Mouse (Mus musculus): Measurements from ENCODE around the gene Rfx2.

Rfx2 gene

DNA sequence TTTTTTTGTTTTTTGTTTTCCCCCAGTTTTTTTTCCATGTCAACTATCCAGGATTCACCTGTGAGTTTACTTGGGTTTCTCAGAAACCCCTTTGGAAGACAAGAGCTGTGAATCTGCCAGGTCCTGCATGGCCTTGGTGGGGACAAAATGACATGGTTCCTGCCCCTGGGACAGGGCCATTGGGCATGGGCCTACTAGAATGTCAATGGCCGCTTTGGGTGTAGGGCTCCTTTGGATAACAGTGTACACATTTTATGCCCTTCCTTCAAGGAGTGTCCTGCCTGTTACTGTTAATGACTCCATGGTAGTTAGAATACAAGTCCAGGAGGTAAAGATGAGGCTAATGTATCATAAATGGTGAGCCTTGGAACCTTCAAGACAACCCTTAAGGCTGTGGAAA is 2.1 kb upstream of the Rfx2 start:
- no peak for DNase-seq (ENCODE audit: low spot score)

DNA sequence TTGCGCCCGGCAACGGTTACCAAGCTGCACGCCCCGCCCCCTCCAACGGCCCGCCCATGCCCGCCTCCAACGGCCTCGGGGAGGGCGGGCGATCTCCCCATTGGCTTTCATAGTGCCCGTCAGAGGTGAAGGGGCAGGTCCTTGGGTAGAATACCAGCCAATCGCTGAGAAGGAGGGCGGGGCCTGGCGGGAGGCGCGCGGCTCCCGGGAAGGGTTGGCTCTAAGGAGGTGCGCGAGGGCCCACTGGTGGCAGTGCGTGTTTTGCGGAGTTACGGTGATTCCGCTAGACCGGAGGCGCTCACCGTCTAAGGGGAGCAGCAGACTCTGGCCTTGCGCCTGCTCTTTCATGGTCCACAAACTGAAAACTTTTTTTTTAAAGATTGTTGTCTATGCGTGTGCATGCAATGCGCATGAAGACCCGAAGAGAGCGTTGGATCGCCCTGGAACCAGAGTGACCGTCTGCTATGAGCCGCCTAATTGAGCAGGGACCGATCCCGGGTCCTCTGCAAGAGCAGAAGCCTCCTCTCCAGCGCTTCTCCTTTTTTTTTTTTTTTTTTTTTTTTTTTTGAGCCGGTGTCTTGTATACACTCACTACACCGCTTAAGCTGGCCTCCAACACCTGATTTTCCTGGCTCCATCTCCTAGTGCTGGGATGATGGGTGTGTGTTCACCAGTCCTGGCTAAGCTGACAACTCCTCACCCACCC is 451 bp upstream of the Rfx2 start:
- peak; percentile 97 for DNase-seq (ENCODE audit: low spot score)

DNA sequence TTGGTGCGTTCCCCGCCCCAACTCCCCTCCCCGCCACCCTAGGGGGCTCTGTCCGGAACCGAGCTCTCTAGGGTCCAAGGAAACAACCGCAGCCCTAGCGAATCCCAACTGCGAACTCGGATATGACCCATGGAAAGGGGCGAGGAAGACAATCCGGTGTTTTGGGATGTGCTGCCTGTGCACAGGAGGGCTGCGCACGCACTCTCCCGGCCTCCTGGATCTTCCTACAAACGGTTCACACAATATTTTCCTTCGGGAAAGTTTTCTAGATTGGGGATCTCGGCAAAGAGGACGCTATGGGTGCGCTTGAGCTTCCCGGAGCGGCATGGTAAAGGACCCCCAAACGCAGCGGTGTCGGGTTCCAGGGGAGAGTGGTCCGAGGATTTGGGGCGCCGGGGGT is 1.0 kb downstream of the Rfx2 start:
- DNase-seq (ENCODE audit: low spot score): no peak

DNA sequence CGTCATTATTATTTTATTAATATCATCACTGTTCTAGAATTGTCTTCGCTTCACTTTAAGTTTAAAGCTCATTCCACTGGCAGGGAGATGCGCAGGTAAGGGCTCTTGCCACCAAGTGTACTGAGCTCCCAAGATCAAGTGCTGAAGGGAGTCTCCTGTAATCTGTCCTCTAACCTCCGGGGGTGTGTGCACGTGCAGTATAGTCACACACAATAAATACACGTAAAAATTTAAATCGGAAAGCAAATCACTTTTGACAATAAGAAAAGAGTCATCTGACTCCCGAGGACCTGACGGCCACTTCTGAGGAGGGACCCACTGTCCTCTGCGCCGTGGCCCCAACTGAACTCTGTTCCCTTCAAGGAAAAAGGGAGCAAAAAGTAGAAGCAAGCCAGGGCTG is 1.6 kb downstream of the Rfx2 start:
- no peak for DNase-seq (ENCODE audit: low spot score)

DNA sequence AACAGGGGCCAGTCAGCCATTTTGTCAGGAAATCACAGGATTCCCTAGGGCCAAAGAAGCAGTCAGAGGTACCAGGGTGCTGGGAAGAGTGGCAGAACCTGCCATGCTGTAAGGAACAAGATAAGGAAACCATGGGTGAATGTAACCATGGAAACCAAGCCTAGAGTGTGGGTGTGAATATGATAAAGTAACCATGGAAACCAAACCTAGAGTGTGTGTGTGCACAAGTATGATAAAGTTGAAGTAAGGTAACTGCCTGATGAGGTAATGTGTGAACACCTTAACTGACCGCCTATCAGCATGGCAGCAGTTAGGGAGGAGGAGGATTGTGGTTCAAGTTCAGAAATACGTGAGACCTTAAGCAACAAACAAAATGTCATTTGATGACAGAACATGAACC is 4.1 kb downstream of the Rfx2 start:
- no peak for DNase-seq (ENCODE audit: low spot score)

DNA sequence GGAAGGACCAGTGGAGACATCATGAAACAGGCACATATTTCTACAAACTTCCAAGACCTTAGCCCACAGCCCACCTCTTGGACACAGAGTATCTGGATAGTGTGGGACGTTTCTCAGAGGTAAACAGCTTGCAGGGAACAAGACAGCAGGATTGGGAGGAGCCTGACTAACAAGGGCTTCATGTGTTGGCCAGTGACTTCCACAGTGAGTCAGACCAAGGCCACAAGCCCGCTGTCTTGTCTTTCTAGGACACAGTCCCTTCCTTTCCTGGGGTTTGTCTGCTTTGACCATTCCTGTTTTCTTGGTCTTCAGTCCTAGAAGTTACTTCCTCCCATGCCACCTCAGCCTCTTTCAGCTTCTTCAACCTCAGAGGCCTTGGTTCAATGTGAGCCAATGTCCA is 7.5 kb downstream of the Rfx2 start:
- DNase-seq (ENCODE audit: low spot score): no peak

DNA sequence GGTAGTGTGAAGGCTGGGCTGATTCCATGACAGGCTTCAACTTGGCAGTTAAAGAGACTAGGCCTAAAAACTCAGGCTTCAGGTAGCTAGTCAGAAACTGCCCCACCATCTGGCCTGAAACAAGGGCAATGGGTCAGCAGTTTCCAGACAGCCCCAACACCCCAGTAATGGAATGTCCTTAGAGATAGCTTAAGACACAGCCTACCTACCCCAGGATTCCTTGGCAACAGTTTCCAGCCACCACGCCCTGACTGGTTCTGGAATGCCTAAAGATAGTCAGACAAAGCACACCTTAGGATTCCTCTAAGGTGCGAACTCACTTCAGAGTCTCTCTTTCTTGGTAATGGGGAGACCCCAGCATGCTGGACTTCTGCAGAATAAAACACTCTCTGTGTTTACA is 8.4 kb downstream of the Rfx2 start:
- no peak for DNase-seq (ENCODE audit: low spot score)

DNA sequence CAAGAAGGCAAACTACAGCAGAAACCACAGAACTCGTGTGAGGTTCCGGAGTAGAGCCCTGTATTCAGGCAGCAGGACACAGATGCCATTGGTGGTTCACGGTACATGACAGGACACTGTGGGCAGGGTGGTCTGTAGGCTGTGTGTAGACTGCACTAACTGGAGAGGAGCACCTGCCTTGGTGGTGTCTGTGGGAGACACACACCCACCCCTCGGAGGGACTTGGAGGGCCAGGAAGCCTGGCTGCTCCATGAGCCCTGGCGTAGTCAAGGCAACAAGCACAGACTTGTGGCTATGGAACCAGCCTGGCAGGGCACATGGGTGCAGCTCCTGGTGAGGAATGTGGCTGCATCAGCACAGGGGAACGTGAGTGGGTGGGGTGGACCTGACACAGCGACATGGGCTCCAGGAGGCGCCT is 11.1 kb downstream of the Rfx2 start:
- DNase-seq (ENCODE audit: low spot score): no peak

DNA sequence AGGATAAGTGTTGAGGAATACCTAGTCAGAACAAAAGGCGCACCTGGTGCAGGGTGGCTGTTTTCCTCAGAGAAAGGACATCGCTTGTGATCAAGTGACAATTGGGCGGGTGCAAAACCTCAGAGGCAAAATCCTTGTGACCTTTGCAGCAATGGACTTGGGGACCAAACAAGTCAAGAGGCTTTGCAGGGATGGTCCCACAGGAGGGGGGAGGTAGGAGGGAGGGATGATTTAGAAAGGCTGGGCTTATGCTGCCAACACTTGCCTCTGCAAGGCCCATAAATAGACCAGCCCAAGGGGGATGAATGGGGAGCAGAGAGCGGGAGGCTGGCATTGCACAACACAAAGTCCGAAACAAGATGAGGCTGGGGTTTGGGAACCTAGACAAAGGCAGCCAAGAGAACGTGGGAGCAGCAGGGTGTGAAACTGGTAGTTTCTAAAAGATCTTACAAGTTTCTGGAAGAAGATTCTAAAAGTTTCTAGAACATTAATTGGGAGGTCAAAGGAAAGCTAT is 11.7 kb downstream of the Rfx2 start:
- DNase-seq (ENCODE audit: low spot score): no peak

DNA sequence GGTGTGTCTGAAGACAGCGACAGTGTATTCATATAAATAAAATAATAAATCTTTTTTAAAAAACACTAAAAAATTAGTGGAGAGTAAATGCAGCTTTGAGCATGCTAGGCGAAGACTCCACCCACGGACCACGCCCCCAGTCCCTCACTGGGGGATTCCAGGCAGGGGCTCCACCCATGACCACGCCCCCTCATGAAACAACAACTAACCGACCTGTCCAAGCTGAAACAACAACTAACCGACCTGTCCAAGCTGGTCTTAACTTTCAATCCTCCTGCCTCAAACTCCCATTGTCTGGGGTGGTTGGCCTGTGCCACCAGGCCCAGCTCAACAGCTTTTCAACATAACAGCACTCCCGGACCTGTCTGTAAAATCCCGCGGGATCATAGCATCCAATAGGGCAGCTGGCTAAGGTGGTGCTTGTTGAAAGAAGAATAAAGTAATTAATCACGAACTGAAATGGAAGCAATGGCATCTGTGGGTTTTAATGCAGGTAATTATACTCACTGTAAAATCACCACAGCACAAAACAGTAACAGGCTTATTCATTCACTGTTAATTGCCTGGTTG is 12.7 kb downstream of the Rfx2 start:
- DNase-seq (ENCODE audit: low spot score): no peak

DNA sequence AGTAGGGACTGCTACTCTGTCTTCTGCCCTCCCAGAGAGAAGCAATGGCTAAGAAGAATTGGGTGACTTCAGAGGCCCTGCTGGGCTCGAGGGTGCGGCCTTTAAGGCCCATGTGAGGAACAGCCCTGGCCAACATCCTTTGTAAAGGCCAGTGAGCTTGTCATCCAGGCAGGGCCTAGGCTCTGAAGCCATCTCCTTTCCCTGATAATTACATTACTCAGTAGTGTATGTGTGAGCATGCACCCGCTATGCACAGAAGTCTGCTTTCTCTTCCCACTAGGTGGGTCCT is 15.8 kb downstream of the Rfx2 start:
- no peak for DNase-seq (ENCODE audit: low spot score)

DNA sequence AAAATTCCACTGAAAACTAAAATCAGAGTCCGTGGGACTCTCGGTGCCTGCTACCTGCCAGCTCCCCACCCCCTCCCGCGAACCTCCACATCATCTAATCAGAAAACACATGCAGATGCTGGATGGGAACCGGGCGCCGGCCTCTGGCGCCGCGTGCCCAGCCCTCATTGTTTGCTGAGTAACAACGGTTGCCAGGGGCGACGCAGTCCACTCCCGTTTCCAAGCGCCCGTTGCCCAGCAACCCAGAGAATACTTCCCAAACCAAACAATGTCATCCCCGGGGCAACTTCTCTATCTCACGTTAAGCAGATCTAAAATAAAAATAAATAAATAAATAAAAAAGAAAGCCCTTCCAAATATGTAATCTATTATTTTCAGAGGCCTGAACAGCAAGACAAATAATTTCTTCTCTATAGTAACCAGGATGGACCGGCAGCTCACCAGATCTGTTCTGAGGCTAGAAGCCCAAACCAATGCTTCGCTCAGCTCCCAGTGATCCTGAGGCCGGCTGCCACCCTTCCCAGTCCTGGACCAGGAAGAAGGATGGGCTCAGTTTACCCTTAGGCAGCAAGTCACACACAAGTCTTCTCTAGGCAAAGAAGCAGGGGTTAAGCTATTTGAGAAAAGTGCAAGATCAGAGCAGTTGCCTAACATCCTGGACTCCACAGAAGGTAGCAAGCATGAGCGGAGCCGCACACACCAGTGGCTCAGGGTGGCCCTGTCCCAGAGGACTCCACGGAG is 16.3 kb downstream of the Rfx2 start:
- DNase-seq (ENCODE audit: low spot score): peak; percentile 68

DNA sequence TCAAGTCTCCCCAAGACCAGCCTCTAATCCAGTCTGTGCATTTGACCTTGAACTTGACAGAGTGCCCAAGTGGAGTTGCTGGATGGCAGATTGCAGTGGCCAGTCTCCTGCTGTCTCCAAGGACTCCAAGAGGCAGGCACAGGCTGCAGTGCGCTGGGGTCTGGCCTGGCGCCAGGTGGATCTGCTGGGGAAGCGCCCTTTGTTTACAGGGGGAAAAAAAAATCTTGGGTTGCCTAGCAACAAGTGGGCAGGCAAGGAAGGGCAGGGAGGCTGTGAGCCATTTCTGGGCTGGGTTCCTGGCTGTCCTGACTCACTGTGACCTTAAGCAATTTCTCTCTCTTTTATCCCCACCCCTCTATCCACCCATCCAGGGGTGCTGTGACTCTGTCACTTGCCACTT is 20.6 kb downstream of the Rfx2 start:
- peak; percentile 97 for DNase-seq (ENCODE audit: low spot score)

DNA sequence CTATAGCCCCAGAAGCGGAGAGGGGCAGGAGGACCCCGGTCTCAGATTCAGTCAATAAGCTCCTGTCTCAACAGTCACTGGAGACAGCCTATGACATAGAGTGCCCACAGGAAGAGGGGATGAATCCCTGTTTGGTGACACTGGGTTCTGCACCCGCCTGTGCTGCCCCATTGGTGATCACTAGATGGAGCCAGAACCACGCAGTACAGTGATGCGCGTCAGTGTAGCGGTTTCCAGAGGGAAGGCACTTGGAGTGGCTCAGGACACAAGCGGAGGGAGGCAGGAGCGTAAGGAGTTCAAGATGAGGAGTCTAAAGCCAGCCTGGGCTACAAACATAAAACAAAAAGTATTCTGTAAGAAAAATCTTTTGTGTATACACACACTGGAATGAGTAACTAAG is 22.3 kb downstream of the Rfx2 start:
- peak; percentile 61 for DNase-seq (ENCODE audit: low spot score)

DNA sequence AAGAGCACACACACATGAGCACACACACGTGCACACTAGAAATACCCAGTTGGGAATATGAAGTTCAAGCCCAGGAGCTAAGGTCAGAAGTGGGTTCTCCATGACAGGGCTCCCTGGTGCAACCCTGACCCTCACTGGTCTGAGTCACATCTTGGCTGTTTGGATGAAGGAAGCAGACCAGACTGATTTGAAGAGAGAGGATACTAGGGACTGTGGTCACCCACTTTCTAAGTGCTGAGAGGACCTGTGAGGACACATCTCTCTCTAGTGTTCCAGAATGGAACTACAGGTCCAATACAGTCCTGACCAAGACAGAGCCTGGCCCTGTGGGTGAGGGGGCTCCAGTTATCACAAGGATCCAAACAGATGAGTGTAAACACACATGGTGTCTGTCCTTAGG is 25.0 kb downstream of the Rfx2 start:
- DNase-seq (ENCODE audit: low spot score): no peak

DNA sequence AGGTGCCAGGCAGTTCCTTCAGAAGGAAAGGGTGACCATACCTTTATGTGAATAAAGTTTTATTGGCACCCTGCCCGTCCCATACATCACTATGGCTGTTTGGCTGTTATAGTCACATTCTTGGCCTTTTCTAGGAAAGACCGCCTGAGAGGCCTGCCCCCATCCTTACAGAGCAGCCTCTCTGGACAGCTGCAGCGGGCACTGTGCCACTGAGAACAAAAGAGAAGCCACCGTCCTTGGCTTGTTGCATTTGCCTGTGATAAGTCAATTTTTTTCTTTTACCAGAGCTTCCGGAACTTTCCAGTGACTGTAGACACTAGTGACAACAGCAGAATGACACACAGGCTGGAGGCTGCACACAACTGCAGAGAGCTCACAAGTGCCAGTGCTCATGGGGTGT is 25.9 kb downstream of the Rfx2 start:
- DNase-seq (ENCODE audit: low spot score): peak; percentile 62

DNA sequence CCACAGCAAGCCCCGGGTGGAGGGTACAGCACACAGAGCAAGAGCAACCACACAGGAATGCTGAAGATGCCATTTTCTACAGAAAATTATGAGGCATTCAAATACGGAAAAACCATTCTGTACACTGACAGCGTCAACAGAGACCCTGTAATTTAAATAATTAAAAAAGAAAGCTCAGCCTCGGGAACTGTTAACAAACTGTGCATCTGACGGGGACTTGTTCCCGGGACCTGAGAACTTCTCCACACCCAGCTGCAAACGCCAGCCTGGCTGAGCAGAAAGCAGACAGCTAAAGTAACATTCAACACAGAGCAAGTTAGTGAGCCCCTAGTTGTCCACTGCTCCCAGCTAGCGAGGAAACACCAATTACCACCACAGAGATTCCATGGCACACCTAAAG is 28.7 kb downstream of the Rfx2 start:
- no peak for DNase-seq (ENCODE audit: low spot score)

DNA sequence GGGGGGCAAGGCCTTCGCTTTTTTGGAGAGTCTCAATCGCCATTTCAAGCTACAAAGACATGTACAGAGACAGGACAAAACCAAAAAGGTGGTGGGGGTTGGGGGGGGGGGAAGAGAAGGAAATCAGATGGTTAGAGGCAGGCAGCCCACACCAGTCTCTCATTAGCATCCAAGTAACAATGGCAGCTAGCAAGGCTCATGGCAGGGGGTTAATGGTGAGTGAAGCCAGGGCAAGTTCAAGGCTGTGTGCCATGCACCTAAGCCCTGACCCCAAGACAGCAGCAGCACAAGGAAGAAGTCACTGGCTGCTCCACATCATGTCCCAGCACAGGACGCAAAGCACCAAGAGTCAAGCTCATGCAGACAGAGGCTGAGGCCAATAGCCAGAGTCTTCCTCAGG is 31.5 kb downstream of the Rfx2 start:
- no peak for DNase-seq (ENCODE audit: low spot score)

DNA sequence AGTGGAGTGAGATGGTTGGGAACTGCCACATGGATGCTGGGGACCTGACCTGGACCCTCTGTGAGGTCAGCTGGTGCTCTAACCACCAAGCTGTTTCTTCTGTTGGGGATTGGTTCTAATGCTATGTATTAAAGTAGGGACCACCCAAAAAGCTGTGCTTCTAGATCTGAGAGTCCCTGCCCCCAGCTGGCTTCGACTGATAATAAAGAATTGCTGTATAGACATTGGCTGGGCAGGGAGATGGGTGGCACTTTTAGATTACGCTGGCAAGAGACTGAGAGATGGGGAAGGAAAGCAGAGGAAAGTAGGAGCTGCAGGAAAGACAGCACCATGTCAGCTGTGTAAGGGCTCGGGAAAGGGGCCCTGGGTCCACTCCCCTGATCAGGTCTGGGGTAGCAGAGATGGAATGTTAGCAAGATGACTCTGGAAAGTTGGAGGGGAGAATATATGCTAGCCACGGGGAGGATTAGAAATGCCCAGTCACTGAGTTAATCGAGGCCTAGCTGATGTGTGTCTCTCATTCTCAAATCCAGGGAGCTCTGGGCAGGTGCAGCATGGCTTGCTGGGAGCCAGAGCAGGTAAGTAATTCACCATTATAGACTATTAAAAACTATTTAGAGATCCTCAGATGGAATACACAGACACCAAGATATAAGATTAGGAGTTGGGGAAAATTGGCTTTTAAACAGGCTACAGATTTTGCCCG is 37.0 kb downstream of the Rfx2 start:
- DNase-seq (ENCODE audit: low spot score): no peak

DNA sequence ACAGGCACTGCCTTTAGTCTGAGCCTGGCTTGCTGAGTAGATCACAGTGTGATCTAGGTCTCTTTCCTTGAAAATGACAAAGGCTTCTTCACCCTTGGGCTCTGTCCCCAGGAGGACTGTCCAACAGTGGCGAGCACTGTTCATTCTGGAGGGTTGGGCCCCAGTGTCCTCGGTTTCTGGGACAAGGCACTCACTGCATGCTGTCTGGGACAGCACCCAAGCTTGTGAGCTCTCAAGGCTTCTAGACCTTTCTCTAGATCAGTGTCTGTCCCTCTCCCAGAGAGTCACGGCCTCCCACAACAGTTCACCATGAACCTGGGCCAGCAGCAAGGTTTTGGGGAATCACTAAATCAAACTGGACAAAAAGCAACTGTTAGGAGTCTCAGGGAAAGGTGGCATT is 38.2 kb downstream of the Rfx2 start:
- DNase-seq (ENCODE audit: low spot score): no peak

DNA sequence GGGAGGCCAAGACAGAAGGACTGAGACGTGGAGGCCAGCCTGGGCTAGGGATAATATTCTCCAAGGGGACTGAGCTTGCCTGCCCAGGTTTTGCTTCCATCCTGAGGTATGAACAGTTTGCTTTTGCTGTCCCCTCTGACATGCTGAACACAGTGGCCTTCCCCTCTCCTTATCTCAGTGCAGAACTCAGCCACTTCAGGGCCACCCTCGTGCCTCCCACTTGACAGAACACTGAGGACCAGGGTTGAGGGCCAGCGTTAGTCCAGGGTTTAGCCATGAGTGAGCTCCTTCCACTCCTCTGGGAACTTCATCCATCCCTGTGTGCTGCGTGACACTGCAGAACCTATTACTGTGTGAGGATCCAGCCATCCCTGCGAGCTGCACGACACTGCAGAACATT is 41.5 kb downstream of the Rfx2 start:
- no peak for DNase-seq (ENCODE audit: low spot score)

DNA sequence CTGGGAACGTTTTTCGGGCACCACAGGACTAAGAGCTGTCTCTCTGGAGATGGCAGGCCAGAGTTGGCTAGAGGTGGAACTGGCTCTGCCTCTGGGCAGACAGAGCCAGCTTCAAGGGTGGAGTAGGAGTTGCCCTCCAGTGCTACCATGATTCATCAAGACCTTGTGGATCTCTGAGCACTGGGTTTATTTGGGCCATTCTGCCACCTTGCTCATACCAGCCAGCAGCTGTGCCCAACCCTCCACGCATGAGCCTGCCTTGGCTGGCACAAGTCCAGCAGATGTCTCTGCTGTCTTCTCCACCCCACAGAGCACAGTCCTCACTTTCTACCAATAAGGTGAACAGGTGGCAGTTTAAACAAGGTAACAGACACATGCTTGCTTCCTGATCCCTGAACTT is 41.9 kb downstream of the Rfx2 start:
- DNase-seq (ENCODE audit: low spot score): no peak
